Mouse (Mus musculus) 416B (cell line): ENCODE results near the gene Zfp385c.
"Not testable (repeated sequence)": the region's sequence is repeated elsewhere in the genome, so short reads cannot be mapped to it uniquely, and the experiment has no call there.

ENCODE experiments used
- DNase-seq: peaks from one replicate; pipeline ENCODE4 v3.0.0; 2011; ENCODE audit warnings: low read depth

Gene Zfp385c

GRCm38 (mm10) chr11:100626701-100627195 is 65.5 kb downstream of the Zfp385c start:
- DNase-seq: peak; percentile 92

GRCm38 (mm10) chr11:100625754-100626700 is 66.2 kb downstream of the Zfp385c start:
- no peak for DNase-seq

GRCm38 (mm10) chr11:100623867-100624266 is 68.4 kb downstream of the Zfp385c start:
- peak; percentile 91 for DNase-seq

- DNase-seq: peak; percentile 97
These were observed 69.5 kb downstream of the Zfp385c start for GRCm38 (mm10) chr11:100622714-100623113.

GRCm38 (mm10) chr11:100619982-100620381 is 72.3 kb downstream of the Zfp385c start, which contains the start of gene Dnajc7:
Gene Dnajc7 (minus strand): TSS chr11:100620168.
- DNase-seq: no peak

- peak; percentile 94 for DNase-seq
These were observed 72.7 kb downstream of the Zfp385c start for GRCm38 (mm10) chr11:100619485-100619975.

- DNase-seq: peak; percentile 90
These were observed 73.3 kb downstream of the Zfp385c start, which contains the start of gene Nkiras2 for GRCm38 (mm10) chr11:100618761-100619484. Gene Nkiras2 (plus strand): TSS chr11:100619244.

- DNase-seq: no peak
These were observed 74.8 kb downstream of the Zfp385c start for GRCm38 (mm10) chr11:100617480-100617879.

GRCm38 (mm10) chr11:100616836-100617235 is 75.4 kb downstream of the Zfp385c start:
- not testable (repeated sequence) for DNase-seq

- no peak for DNase-seq
These were observed 75.9 kb downstream of the Zfp385c start for GRCm38 (mm10) chr11:100616332-100616731.

- peak; percentile 46 for DNase-seq
These were observed 79.0 kb downstream of the Zfp385c start for GRCm38 (mm10) chr11:100613241-100613640.

- peak; percentile 21 for DNase-seq
These were observed 80.6 kb downstream of the Zfp385c start for GRCm38 (mm10) chr11:100611627-100612026.

- DNase-seq: no peak
These were observed 82.1 kb downstream of the Zfp385c start for GRCm38 (mm10) chr11:100609997-100610680.

GRCm38 (mm10) chr11:100609355-100609996 is 82.8 kb downstream of the Zfp385c start:
- no peak for DNase-seq

- DNase-seq: peak; percentile 62
These were observed 83.5 kb downstream of the Zfp385c start for GRCm38 (mm10) chr11:100608796-100609195.

GRCm38 (mm10) chr11:100607121-100607520 is 85.1 kb downstream of the Zfp385c start:
- DNase-seq: no peak

- no peak for DNase-seq
These were observed 86.8 kb downstream of the Zfp385c start for GRCm38 (mm10) chr11:100605451-100605850.

- no peak for DNase-seq
These were observed 87.8 kb downstream of the Zfp385c start for GRCm38 (mm10) chr11:100604321-100605005.

- DNase-seq: no peak
These were observed 88.4 kb downstream of the Zfp385c start for GRCm38 (mm10) chr11:100603813-100604212.

GRCm38 (mm10) chr11:100603155-100603554 is 89.1 kb downstream of the Zfp385c start:
- DNase-seq: no peak

GRCm38 (mm10) chr11:100601372-100601771 is 90.9 kb downstream of the Zfp385c start:
- no peak for DNase-seq
